15 mouse cellular contexts compared by ENCODE assay signal in the genomic region with DNA sequence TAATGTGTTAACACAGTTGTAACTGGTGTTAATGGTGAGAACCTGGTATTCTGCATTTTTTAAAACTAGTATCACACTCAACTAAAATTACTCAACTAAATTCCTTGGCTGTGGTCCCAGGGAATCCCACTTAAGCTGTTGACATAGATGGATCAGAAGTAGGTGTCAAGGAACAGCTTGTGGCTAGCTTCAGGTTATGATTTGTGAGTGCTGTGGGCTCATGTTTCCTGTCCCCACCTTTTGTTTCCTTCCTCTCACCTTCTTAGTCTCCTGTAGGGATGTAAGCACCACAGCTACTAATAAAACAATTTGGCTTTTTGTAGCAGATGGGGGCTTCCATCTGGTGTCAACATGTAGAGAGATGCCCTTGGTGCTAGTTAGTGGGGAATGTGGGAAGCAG.
DNase-seq lines count a peak whose midpoint lies in the region; ATAC-seq lines count a peak whose summit lies in the region.
"Had no signal": no experiment of that assay in that cellular context is flagged by ENCODE, and none has a peak within 500 bp of the region (broad histone marks: within the 10 kb centered on the region; RNA-seq: fewer than 3 reads in every experiment).

No protein-coding gene starts in this region.

- no peak overlapping the region for H3K4me3 ChIP-seq in forebrain, embryonic 12.5 days (replicated peaks)
- H3K4me3 ChIP-seq in hindbrain, embryonic 12.5 days: no peak overlapping the region
- H3K4me3 ChIP-seq: liver, embryonic 13.5 days had no signal

- peak overlapping the region; percentile 76 for H3K27ac ChIP-seq in forebrain, embryonic 12.5 days
- peak overlapping the region; percentile 56 for H3K27ac ChIP-seq in hindbrain, embryonic 12.5 days
- H3K27ac ChIP-seq: kidney, postnatal 0 days; liver, embryonic 13.5 days had no signal

- no peaks in the 10 kb centered on the region for H3K27me3 ChIP-seq in forebrain, embryonic 12.5 days
- no peaks in the 10 kb centered on the region for H3K27me3 ChIP-seq in hindbrain, embryonic 12.5 days
- H3K27me3 ChIP-seq: liver, embryonic 13.5 days had no signal

- DNase-seq in left cerebral cortex, postnatal 4 days: peak; percentile 12
- no peak for DNase-seq in left cerebral cortex, postnatal 14 days (ENCODE audit: low spot score in 2 of 2)
- peak; percentile 1 for DNase-seq in NIH3T3 (ENCODE audit: low read depth)
- DNase-seq in left cerebral cortex, adult 11 months (ENCODE audit: low spot score): no peak
- no peak for DNase-seq in yolk sac, embryonic 10.5 days (ENCODE audit: low spot score)
- DNase-seq: adrenal gland, adult 2 months; cerebellum, adult 8-10 months; gastrocnemius, postnatal 14 days; liver, embryonic 13.5 days had no signal

- H3K36me3 ChIP-seq in forebrain, embryonic 12.5 days (replicated peaks): no peaks in the 10 kb centered on the region
- no peaks in the 10 kb centered on the region for H3K36me3 ChIP-seq in hindbrain, embryonic 12.5 days
- H3K36me3 ChIP-seq: liver, embryonic 13.5 days had no signal

- H3K9ac ChIP-seq in forebrain, embryonic 12.5 days: no peak overlapping the region
- H3K9ac ChIP-seq in hindbrain, embryonic 12.5 days: no peak overlapping the region
- H3K9ac ChIP-seq: liver, embryonic 13.5 days had no signal

- no peaks in the 10 kb centered on the region for H3K9me3 ChIP-seq in forebrain, embryonic 12.5 days
- H3K9me3 ChIP-seq in hindbrain, embryonic 12.5 days (replicated peaks): no peaks in the 10 kb centered on the region
- H3K9me3 ChIP-seq: liver, embryonic 13.5 days had no signal

- peaks cover 41% of the 10 kb centered on the region for H3K4me1 ChIP-seq in forebrain, embryonic 12.5 days
- H3K4me1 ChIP-seq in hindbrain, embryonic 12.5 days: peaks cover 14% of the 10 kb centered on the region
- H3K4me1 ChIP-seq: liver, embryonic 13.5 days had no signal

- no peak for ATAC-seq in forebrain, embryonic 12.5 days (ENCODE audit: low FRiP score)
- ATAC-seq in hindbrain, embryonic 12.5 days (ENCODE audit: low FRiP score): no peak
- no peak for ATAC-seq in megakaryocyte progenitor cell, adult 5-6 weeks (replicated peaks; ENCODE audit: poor library complexity)
- ATAC-seq: intestine, embryonic 16.5 days; lung, postnatal 0 days had no signal

- intact Hi-C loops in left cerebral cortex, postnatal 4 days (cut with DNase I): loop anchor here (5.0 to 10.0 kb wide), 3 partner anchors 222 to 845 kb away; no protein-coding TSS in a partner anchor
- intact Hi-C loops in left cerebral cortex, postnatal 14 days (cut with DNase I): no loop called here

- no peak overlapping the region for H3K4me2 ChIP-seq in forebrain, embryonic 12.5 days
- no peak overlapping the region for H3K4me2 ChIP-seq in hindbrain, embryonic 12.5 days (replicated peaks)
- H3K4me2 ChIP-seq: liver, embryonic 13.5 days had no signal

Comparison
In these comparisons a context has a peak if more than half of its experiments do, and no peak if none do; other contexts are left out.
1. DNase-seq: peak in left cerebral cortex, postnatal 4 days (single experiment) and NIH3T3 (single experiment); none in left cerebral cortex, postnatal 14 days (0 of 2), left cerebral cortex, adult 11 months (single experiment) and yolk sac, embryonic 10.5 days (single experiment).